Mouse (Mus musculus) embryonic facial prominence, embryonic 12.5 days (tissue): ENCODE measurements at regions not wholly inside any gene's neighbourhood (a gene's known extent, or its start where the extent isn't known, plus 50 kb on each side); places are given as distances from the start of the nearest gene placed in this dataset.

ENCODE experiments used
- ATAC-seq: fragments of 200-750 bp; cut with Nextera tagmentation; 2 replicates; pipeline ENCODE4 v1.8.0; 2017; ENCODE audit not compliant: insufficient number of reproducible peaks, insufficient read depth, low FRiP score, low TSS enrichment
- H3K27ac ChIP-seq: fragments of 300-500 bp; sonication (generic); 2 replicates; pipeline ENCODE4 v1.5.1; 2016; ENCODE audit warnings: mild to moderate bottlenecking
- H3K27me3 ChIP-seq: fragments of 300-500 bp; sonication (generic); 2 replicates; pipeline ENCODE4 v1.6.1; 2016; ENCODE audit warnings: mild to moderate bottlenecking, moderate library complexity
- H3K36me3 ChIP-seq: fragments of 300-500 bp; sonication (generic); 2 replicates; pipeline ENCODE4 v1.6.1; 2016; ENCODE audit warnings: mild to moderate bottlenecking
- H3K4me1 ChIP-seq: fragments of 300-500 bp; sonication (generic); 2 replicates; pipeline ENCODE4 v1.6.1; 2016
- H3K4me2 ChIP-seq: fragments of 300-500 bp; sonication (generic); replicated peaks from 2 replicates; pipeline ENCODE4 v1.6.1; 2016; ENCODE audit warnings: mild to moderate bottlenecking, moderate library complexity
- H3K4me3 ChIP-seq: fragments of 300-500 bp; sonication (generic); 2 replicates; pipeline ENCODE4 v1.5.1; 2016; ENCODE audit warnings: mild to moderate bottlenecking
- H3K9ac ChIP-seq: fragments of 300-500 bp; sonication (generic); 2 replicates; pipeline ENCODE4 v1.6.1; 2016; ENCODE audit warnings: mild to moderate bottlenecking, moderate library complexity
- H3K9me3 ChIP-seq: fragments of 300-500 bp; sonication (generic); 2 replicates; pipeline ENCODE4 v1.6.1; 2016; ENCODE audit warnings: mild to moderate bottlenecking, moderate library complexity
- WGBS: fragments of 180-500 bp; shearing (Covaris S2); methylation state at CpG from one replicate; pipeline ENCODE4 v1.1.7; 2016; 5-methylcytosine and 5-hydroxymethylcytosine counted together

- H3K9me3 ChIP-seq = no peaks in the 10 kb centered on the region
- 60% methylated on average over 11 of the region's 11 CpGs for WGBS
- no peak overlapping the region for H3K9ac ChIP-seq
- H3K4me3 ChIP-seq = no peak overlapping the region
- H3K36me3 ChIP-seq = no peaks in the 10 kb centered on the region
- no peaks in the 10 kb centered on the region for H3K27me3 ChIP-seq
- H3K27ac ChIP-seq = no peak overlapping the region
- ATAC-seq = no peak
- no peak overlapping the region for H3K4me2 ChIP-seq
- H3K4me1 ChIP-seq = 0 out of 2 replicates have a peak, but pooled peaks cover 2% of the 10 kb centered on the region
Measured at GRCm38 (mm10) chr4:33663616-33664473, 260.5 kb upstream of the Cnr1 start.

GRCm38 (mm10) chr4:33664474-33664822 is 259.9 kb upstream of the Cnr1 start:
- WGBS = 85% methylated on average over 5 of the region's 5 CpGs
- Histone ChIP-seq H3K36me3 (no peaks in the 10 kb centered on the region), H3K4me2 (no peak overlapping the region), H3K9ac (no peak overlapping the region), H3K27me3 (no peaks in the 10 kb centered on the region), H3K4me1 (0 out of 2 replicates have a peak, but pooled peaks cover 2% of the 10 kb centered on the region), H3K9me3 (no peaks in the 10 kb centered on the region), H3K4me3 (no peak overlapping the region), H3K27ac (no peak overlapping the region)
- ATAC-seq = no peak

- no peak for ATAC-seq
- Histone ChIP-seq H3K36me3 (no peaks in the 10 kb centered on the region), H3K4me2 (no peak overlapping the region), H3K4me3 (no peak overlapping the region), H3K9me3 (no peaks in the 10 kb centered on the region), H3K9ac (no peak overlapping the region), H3K27me3 (no peaks in the 10 kb centered on the region), H3K27ac (no peak overlapping the region), H3K4me1 (0 out of 2 replicates have a peak, but pooled peaks cover 2% of the 10 kb centered on the region)
- WGBS = 79% methylated on average over 14 of the region's 14 CpGs
Measured at GRCm38 (mm10) chr4:33665250-33665873, 259.0 kb upstream of the Cnr1 start.

GRCm38 (mm10) chr4:33668431-33668830 is 256.0 kb upstream of the Cnr1 start:
- ATAC-seq = no peak
- WGBS = 49% methylated on average over 3 of the region's 3 CpGs
- H3K4me2 ChIP-seq = no peak overlapping the region
- H3K27ac ChIP-seq = no peak overlapping the region
- H3K27me3 ChIP-seq = no peaks in the 10 kb centered on the region
- H3K4me3 ChIP-seq = no peak overlapping the region
- H3K4me1 ChIP-seq = 0 out of 2 replicates have a peak, but pooled peaks cover 2% of the 10 kb centered on the region
- H3K9me3 ChIP-seq = no peaks in the 10 kb centered on the region
- no peaks in the 10 kb centered on the region for H3K36me3 ChIP-seq
- no peak overlapping the region for H3K9ac ChIP-seq

DNA sequence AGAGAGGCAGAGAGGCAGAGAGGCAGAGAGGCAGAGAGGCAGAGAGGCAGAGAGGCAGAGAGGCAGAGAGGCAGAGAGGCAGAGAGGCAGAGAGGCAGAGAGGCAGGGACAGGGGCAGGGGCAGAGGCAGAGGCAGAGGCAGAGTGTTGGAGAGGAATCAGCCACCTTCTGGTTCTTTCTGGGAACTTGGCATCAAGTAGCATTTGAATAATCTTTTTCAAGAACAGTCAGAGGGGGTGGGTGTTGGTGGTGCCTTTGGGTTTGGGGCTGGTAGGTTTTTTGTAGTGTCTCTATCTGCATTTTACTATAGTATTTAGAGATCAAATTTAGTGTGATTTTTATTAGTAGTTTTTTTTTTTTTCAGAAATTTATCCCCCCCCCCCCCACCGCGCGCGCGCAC is 249.3 kb upstream of the Cnr1 start:
- H3K27ac ChIP-seq = no peak overlapping the region
- WGBS = no CpG with 5 or more reads among the region's 5 CpGs
- ATAC-seq = no peak
- H3K4me1 ChIP-seq = no peaks in the 10 kb centered on the region
- no peaks in the 10 kb centered on the region for H3K9me3 ChIP-seq
- no peak overlapping the region for H3K9ac ChIP-seq
- no peak overlapping the region for H3K4me3 ChIP-seq
- no peaks in the 10 kb centered on the region for H3K27me3 ChIP-seq
- no peak overlapping the region for H3K4me2 ChIP-seq
- H3K36me3 ChIP-seq = no peaks in the 10 kb centered on the region

DNA sequence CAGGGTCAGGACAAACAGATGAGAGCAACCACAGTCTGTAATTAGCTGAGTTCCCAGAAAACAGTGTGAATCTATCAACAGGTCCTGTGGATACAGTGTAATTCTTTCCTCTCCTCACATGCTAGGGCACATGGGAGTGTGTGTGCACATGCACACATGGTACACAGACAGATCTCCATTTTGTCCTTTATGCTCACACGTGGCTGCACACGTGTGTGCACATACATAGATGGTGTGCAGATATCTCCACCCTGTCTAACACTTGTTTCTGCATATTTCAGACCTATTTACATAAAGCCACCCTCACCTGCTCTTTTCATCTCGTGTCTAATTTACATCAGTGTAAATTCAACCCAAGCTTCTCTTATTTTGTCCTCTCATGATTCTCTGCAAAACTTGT is 245.0 kb upstream of the Cnr1 start:
- Histone ChIP-seq H3K9ac (no peak overlapping the region), H3K27me3 (no peaks in the 10 kb centered on the region), H3K4me2 (no peak overlapping the region), H3K4me1 (no peaks in the 10 kb centered on the region), H3K4me3 (no peak overlapping the region), H3K9me3 (no peaks in the 10 kb centered on the region), H3K36me3 (no peaks in the 10 kb centered on the region), H3K27ac (no peak overlapping the region)
- WGBS = 79% methylated on average over 3 of the region's 3 CpGs
- no peak for ATAC-seq

GRCm38 (mm10) chr4:33686135-33686534 is 238.3 kb upstream of the Cnr1 start:
- H3K27ac ChIP-seq = no peak overlapping the region
- no peak overlapping the region for H3K4me2 ChIP-seq
- H3K9me3 ChIP-seq = no peaks in the 10 kb centered on the region
- H3K4me1 ChIP-seq = no peaks in the 10 kb centered on the region
- no peak for ATAC-seq
- no peak overlapping the region for H3K4me3 ChIP-seq
- WGBS = 86% methylated on average over 8 of the region's 8 CpGs
- H3K9ac ChIP-seq = no peak overlapping the region
- no peaks in the 10 kb centered on the region for H3K27me3 ChIP-seq
- H3K36me3 ChIP-seq = no peaks in the 10 kb centered on the region

DNA sequence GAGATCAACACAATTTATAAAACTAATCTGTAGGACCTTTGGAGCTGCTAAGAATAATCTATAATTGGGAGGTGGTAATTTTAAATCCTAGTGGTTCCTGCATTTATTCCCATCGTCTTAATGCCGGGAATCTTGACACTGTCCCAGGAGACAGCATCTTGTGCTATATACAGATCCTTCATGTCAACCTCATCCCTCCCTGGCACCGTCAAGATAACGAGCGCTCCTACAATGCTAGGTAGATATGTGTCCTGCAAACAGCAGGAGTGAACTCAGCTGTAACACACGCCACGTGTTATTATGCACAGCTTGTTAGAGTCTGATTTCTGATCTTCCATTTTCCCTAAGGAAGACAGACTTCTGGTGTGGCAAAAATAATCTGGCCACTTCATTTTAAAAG is 237.0 kb upstream of the Cnr1 start:
- no peaks in the 10 kb centered on the region for H3K9me3 ChIP-seq
- H3K9ac ChIP-seq = no peak overlapping the region
- ATAC-seq = no peak
- H3K27me3 ChIP-seq = no peaks in the 10 kb centered on the region
- 80% methylated on average over 7 of the region's 7 CpGs for WGBS
- no peak overlapping the region for H3K4me2 ChIP-seq
- no peaks in the 10 kb centered on the region for H3K4me1 ChIP-seq
- H3K27ac ChIP-seq = no peak overlapping the region
- no peaks in the 10 kb centered on the region for H3K36me3 ChIP-seq
- no peak overlapping the region for H3K4me3 ChIP-seq

DNA sequence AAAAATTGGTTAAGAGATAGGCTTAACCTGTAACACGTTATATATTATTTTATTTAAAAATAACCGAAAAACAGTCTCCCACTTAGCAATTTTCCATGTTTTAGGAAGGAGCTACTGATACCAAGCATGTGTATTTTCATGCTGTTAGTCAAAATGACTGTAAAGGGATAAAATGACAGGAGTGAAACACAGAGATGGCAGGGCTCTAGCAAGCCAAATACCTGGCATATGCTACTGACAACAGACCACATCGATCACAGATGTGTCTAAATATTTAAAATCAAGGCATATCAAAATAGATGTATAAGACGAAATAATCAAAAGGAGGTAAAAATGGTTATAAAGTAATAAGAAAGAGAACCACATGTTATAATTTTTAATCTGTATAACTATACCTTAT is 231.0 kb upstream of the Cnr1 start:
- Histone ChIP-seq H3K4me3 (no peak overlapping the region), H3K9ac (no peak overlapping the region), H3K27ac (no peak overlapping the region), H3K36me3 (no peaks in the 10 kb centered on the region), H3K27me3 (no peaks in the 10 kb centered on the region), H3K4me2 (no peak overlapping the region), H3K9me3 (no peaks in the 10 kb centered on the region), H3K4me1 (no peaks in the 10 kb centered on the region)
- no peak for ATAC-seq
- WGBS = 84% methylated on average over 4 of the region's 4 CpGs

GRCm38 (mm10) chr4:33696969-33697368 is 227.4 kb upstream of the Cnr1 start:
- Histone ChIP-seq H3K27me3 (no peaks in the 10 kb centered on the region), H3K36me3 (no peaks in the 10 kb centered on the region), H3K9ac (no peak overlapping the region), H3K4me3 (no peak overlapping the region), H3K9me3 (no peaks in the 10 kb centered on the region), H3K4me1 (no peaks in the 10 kb centered on the region), H3K27ac (no peak overlapping the region), H3K4me2 (no peak overlapping the region)
- 53% methylated on average over 8 of the region's 8 CpGs for whole genome bisulfite sequencing
- ATAC-seq = no peak

- H3K4me3 ChIP-seq = no peak overlapping the region
- H3K9ac ChIP-seq = no peak overlapping the region
- H3K27me3 ChIP-seq = no peaks in the 10 kb centered on the region
- H3K27ac ChIP-seq = no peak overlapping the region
- H3K4me1 ChIP-seq = no peaks in the 10 kb centered on the region
- peaks cover 6% of the 10 kb centered on the region; the same call in 1 of the 2 replicates for H3K9me3 ChIP-seq
- no peak overlapping the region for H3K4me2 ChIP-seq
- no peaks in the 10 kb centered on the region for H3K36me3 ChIP-seq
- ATAC-seq = no peak
- WGBS = 81% methylated on average over 7 of the region's 7 CpGs
Measured at GRCm38 (mm10) chr4:33702028-33702666, 222.2 kb upstream of the Cnr1 start.

DNA sequence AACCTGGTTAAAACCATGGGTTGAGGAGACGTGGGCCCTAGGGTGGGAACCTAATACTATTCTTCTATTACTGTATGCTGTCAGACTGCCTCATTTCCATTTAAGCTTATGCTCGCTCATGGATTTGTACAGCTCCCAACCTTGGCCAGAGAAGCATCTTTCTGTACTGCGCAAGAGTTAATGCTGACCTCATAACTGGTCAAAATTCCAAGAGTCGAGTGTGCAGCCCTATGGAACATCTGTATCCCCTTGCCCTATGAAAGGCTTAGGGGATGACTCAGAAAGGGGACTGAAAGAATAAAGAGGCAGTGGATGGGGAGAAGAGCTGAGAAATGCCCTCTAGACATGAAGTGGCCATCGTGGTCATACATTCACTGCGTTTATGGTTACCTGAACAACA is 218.7 kb upstream of the Cnr1 start:
- no peaks in the 10 kb centered on the region for H3K4me1 ChIP-seq
- 88% methylated on average over 6 of the region's 6 CpGs for WGBS

More for the DNA sequence above, 218.7 kb upstream of the Cnr1 start:
- Histone ChIP-seq H3K9me3 (peaks cover 6% of the 10 kb centered on the region; the same call in 1 of the 2 replicates), H3K9ac (no peak overlapping the region), H3K4me3 (no peak overlapping the region), H3K36me3 (no peaks in the 10 kb centered on the region), H3K4me2 (no peak overlapping the region), H3K27ac (no peak overlapping the region), H3K27me3 (no peaks in the 10 kb centered on the region)
- no peak for ATAC-seq
